Mouse (Mus musculus) Patski (cell line): ENCODE data around the gene Slc44a3. TPM values are rescaled to one million over a fixed set of nuclear protein-coding genes. Genes with fewer than 3 reads are reported as not detected.

Experiments
- ATAC-seq: fragments of 100-300 bp; one replicate; pipeline ENCODE4 v1.8.0; 2021
- CTCF ChIA-PET: fragments of 350-600 bp; sonication (Branson Sonifier 250); formaldehyde crosslinking; loops from one replicate; lab custom pipeline; 2022; ENCODE audit warnings: inconsistent platforms; lab: Charles Lee
- POLR2A ChIA-PET: fragments of 350-600 bp; sonication (Branson Sonifier 250); formaldehyde crosslinking; loops from one replicate; lab custom pipeline; 2022; ENCODE audit warnings: antibody characterized with exemption, inconsistent platforms; lab: Charles Lee
- DNase-seq: peaks from one replicate; pipeline ENCODE4 v3.0.0-alpha.2; 2011; ENCODE audit warnings: low read depth, low spot score
- H3K27me3 ChIP-seq: fragments of 371-371 bp; one replicate; pipeline ENCODE4 v1.5.1; 2021
- CTCF ChIP-seq: fragments of 100-300 bp; IDR thresholded peaks from one replicate; pipeline ENCODE4 v1.5.1; 2021
- in situ Hi-C: fragments of 300-500 bp; cut with MboI; formaldehyde crosslinking; loops from 3 replicates; pipeline ENCODE4 v1.11.1; 2018; ENCODE audit warnings: low pct_unique_long_range_greater_than_20kb, mixed read lengths
- polyA plus RNA-seq: library from polyadenylated mRNA; unstranded; gene quantifications from one replicate; pipeline ENCODE4 v1.2.3, GENCODE M21; 2021

Gene Slc44a3
- polyA plus RNA-seq, 1 experiment from 2014 or later, result 0.24 TPM

- ATAC-seq (no peak), DNase-seq (no peak)
- ChIA-PET POLR2A (no interaction called here), CTCF (no interaction called here)
- no peak for TF ChIP-seq CTCF
- no peaks in the 10 kb centered on the region for H3K27me3 ChIP-seq
- in situ Hi-C loops, result no loop called here
Observed at GRCm38 (mm10) chr3:121570623-121571022, 38.4 kb upstream of the Slc44a3 start.

GRCm38 (mm10) chr3:121569767-121570166 lies 37.6 kb upstream of the Slc44a3 start:
- in situ Hi-C loops, result no loop called here
- no peak for DNase-seq
- no peaks in the 10 kb centered on the region for H3K27me3 ChIP-seq
- POLR2A ChIA-PET, result no interaction called here
- TF ChIP-seq CTCF, result no peak
- ATAC-seq, result no peak
- CTCF ChIA-PET, result no interaction called here

GRCm38 (mm10) chr3:121569004-121569403 lies 36.8 kb upstream of the Slc44a3 start:
- ATAC-seq (no peak), DNase-seq (no peak)
- CTCF ChIA-PET, result interaction anchor here (1.2 to 5.3 kb wide), 2 partner anchors 14 to 47 kb away, joined by 3 to 39 read pairs; no protein-coding TSS in a partner anchor
- no peak for TF ChIP-seq CTCF
- POLR2A ChIA-PET, result no interaction called here
- H3K27me3 ChIP-seq, result no peaks in the 10 kb centered on the region
- in situ Hi-C loops, result no loop called here

GRCm38 (mm10) chr3:121567904-121568303 lies 35.7 kb upstream of the Slc44a3 start:
- CTCF ChIA-PET, result interaction anchor here (0.8 to 5.3 kb wide), 9 partner anchors 9 to 170 kb away, joined by 3 to 39 read pairs (median 6); no protein-coding TSS in a partner anchor
- POLR2A ChIA-PET, result interaction anchor here (0.7 to 2.5 kb wide), 2 partner anchors 9 to 1602 kb away, joined by 5 to 6 read pairs; no protein-coding TSS in a partner anchor
- TF ChIP-seq CTCF, result no peak
- no peak for DNase-seq
- no peaks in the 10 kb centered on the region for H3K27me3 ChIP-seq
- in situ Hi-C loops, result no loop called here
- ATAC-seq, result no peak

GRCm38 (mm10) chr3:121567337-121567900 lies 35.2 kb upstream of the Slc44a3 start:
- no peak for TF ChIP-seq CTCF
- in situ Hi-C loops, result no loop called here
- CTCF ChIA-PET, result interaction anchor here (0.8 to 5.3 kb wide), 10 partner anchors 10 to 170 kb away, joined by 3 to 39 read pairs (median 6); no protein-coding TSS in a partner anchor
- ATAC-seq (no peak), DNase-seq (no peak)
- POLR2A ChIA-PET, result interaction anchor here (2.5 kb wide), 1 partner anchor 10 kb away, joined by 6 read pairs; no protein-coding TSS in a partner anchor
- no peaks in the 10 kb centered on the region for H3K27me3 ChIP-seq

- no peak for DNase-seq
- in situ Hi-C loops, result no loop called here
- POLR2A ChIA-PET, result interaction anchor here (2.5 kb wide), 1 partner anchor 10 kb away, joined by 6 read pairs; no protein-coding TSS in a partner anchor
- CTCF ChIA-PET, result interaction anchor here (0.8 to 5.3 kb wide), 11 partner anchors 10 to 171 kb away, joined by 3 to 39 read pairs (median 5); no protein-coding TSS in a partner anchor
- no peak for TF ChIP-seq CTCF
- H3K27me3 ChIP-seq, result no peaks in the 10 kb centered on the region
- no peak for ATAC-seq
Observed at GRCm38 (mm10) chr3:121566901-121567300, 34.7 kb upstream of the Slc44a3 start.

GRCm38 (mm10) chr3:121561803-121562202 lies 29.6 kb upstream of the Slc44a3 start:
- no peaks in the 10 kb centered on the region for H3K27me3 ChIP-seq
- no peak for TF ChIP-seq CTCF
- ChIA-PET CTCF (interaction anchor here (1.1 to 1.7 kb wide), 4 partner anchors 12 to 174 kb away, joined by 3 to 4 read pairs (median 4); no protein-coding TSS in a partner anchor), POLR2A (no interaction called here)
- ATAC-seq (no peak), DNase-seq (no peak)
- in situ Hi-C loops, result no loop called here

GRCm38 (mm10) chr3:121560115-121560865 lies 28.1 kb upstream of the Slc44a3 start:
- DNase-seq (no peak), ATAC-seq (no peak)

GRCm38 (mm10) chr3:121559406-121560114 lies 27.4 kb upstream of the Slc44a3 start:
- in situ Hi-C loops, result no loop called here
- TF ChIP-seq CTCF, result no peak
- no peak for ATAC-seq
- POLR2A ChIA-PET, result no interaction called here
- CTCF ChIA-PET, result interaction anchor here (1.2 to 1.5 kb wide), 2 partner anchors 13 to 177 kb away, joined by 4 read pairs; no protein-coding TSS in a partner anchor
- no peaks in the 10 kb centered on the region for H3K27me3 ChIP-seq
- DNase-seq, result no peak

More at GRCm38 (mm10) chr3:121560115-121560865, 28.1 kb upstream of the Slc44a3 start:
- ChIA-PET POLR2A (interaction anchor here (1.2 kb wide), 1 partner anchor 13 kb away, joined by 3 read pairs; no protein-coding TSS in a partner anchor), CTCF (interaction anchor here (1.1 to 1.2 kb wide), 2 partner anchors 24 to 176 kb away, joined by 3 to 4 read pairs; no protein-coding TSS in a partner anchor)
- in situ Hi-C loops, result no loop called here
- no peak for TF ChIP-seq CTCF
- H3K27me3 ChIP-seq, result no peaks in the 10 kb centered on the region

GRCm38 (mm10) chr3:121558861-121559260 lies 26.7 kb upstream of the Slc44a3 start:
- in situ Hi-C loops, result no loop called here
- no peak for TF ChIP-seq CTCF
- CTCF ChIA-PET, result interaction anchor here (1.0 to 7.6 kb wide), 4 partner anchors 8 to 178 kb away, joined by 3 to 39 read pairs (median 7); no protein-coding TSS in a partner anchor
- POLR2A ChIA-PET, result interaction anchor here (1.0 kb wide), 1 partner anchor 9 kb away, joined by 3 read pairs; no protein-coding TSS in a partner anchor
- DNase-seq (no peak), ATAC-seq (no peak)
- no peaks in the 10 kb centered on the region for H3K27me3 ChIP-seq
